Mouse (Mus musculus) hindlimb bud, embryonic 11.5 days (tissue): Measurements from ENCODE around the gene Urad.

Source experiments
- DNase-seq: peaks from one replicate; pipeline ENCODE4 v3.0.0-alpha.2; 2012; ENCODE audit warnings: low read depth, low spot score; ENCODE audit errors: extremely low spot score

Urad gene

DNA sequence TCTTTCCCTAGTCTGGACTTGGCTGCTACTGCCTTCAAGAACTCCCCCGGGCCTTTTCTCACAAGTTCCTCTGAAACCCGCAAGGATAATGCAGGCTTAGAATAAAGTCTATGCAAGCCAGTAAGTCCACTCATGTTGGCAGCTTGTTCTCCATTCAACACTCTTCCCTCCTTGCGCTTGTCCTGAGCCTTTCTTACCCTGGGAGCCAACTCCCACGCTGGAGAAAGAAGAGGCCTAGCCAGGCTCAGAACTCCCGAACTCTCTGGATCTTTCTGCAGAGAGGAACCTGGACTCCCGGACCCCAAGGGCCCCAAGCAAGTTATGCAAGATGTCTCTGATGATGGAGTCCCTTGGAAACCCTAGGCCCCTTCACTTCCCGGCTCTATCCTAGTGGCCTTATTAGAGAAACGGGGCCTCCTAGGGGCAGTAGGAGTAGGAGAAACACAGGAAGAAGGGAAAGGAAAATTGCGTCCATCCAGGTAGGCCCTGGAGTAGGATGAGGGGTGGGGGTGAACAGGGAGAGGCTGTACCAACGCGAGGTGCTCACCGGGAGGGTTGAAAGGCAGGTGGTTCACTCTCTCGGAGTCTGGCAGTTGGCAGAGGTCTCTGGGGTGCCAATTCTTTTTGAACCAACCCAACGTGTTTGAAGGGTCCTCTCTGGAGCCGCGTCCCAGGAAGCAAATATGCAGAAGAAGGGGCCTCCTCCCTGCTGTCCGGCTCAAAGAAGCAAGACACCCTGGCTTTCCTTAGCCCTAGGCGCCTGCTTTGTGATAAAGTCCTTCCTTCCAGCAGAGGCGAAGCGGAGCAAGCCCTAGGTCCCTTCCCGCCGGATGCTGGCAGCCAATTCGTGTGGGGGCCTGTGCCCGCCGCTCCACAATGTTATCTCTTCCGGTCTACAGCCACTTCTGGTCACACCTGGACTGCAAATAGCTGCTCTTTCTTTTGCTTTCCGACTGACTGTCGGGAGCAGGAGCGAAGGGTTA, 51.3 kb downstream of the Urad start:
- DNase-seq, result no peak

DNA sequence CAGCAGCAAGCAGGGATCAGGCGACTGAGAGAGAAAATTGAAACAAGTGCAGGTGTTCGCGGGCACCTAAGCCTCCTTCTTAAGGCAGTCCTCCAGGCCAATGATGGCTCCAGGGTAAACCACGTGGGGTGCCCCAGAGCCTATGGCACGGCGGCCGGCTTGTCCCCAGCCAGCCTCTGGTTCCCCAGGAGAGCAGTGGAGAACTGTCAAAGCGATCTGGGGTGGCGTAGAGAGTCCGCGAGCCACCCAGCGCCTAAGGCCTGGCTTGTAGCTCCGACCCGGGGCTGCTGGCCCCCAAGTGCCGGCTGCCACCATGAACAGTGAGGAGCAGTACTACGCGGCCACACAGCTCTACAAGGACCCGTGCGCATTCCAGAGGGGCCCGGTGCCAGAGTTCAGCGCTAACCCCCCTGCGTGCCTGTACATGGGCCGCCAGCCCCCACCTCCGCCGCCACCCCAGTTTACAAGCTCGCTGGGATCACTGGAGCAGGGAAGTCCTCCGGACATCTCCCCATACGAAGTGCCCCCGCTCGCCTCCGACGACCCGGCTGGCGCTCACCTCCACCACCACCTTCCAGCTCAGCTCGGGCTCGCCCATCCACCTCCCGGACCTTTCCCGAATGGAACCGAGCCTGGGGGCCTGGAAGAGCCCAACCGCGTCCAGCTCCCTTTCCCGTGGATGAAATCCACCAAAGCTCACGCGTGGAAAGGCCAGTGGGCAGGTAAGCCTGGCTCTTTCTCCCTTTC, 52.1 kb downstream of the Urad start, which contains the start of gene Pdx1:
Gene Pdx1 (plus strand): TSS at position 34 of the 747 bp plus-strand sequence.
- no peak for DNase-seq

- no peak for DNase-seq
Measured at GRCm38 (mm10) chr5:147269371-147269770, 52.9 kb downstream of the Urad start.

DNA sequence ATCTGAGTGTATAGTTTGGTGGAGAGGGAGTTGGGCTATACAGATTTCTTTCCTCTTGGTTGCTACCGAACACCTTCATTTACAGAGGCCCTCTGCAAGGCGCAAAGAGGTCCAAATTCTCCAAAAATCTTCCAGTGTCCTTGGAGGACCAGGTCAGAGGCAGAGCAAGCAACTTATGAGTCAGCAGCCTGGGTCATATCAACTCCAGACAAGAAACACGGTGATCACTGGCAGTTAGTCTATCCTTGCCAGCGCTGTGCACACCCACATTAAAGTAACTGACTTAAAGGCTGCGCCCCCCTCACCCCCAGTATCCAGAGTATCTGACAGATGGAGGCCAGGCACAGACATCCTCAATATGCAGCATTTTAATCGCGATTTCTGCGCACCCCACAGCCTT, 53.5 kb downstream of the Urad start:
- no peak for DNase-seq

GRCm38 (mm10) chr5:147267434-147267833, 54.8 kb downstream of the Urad start:
- DNase-seq, result no peak
